Mouse (Mus musculus) MEL-GATA-1-ER (cell line): ENCODE data around the gene Las1l.
"Not testable (repeated sequence)": the region's sequence is repeated elsewhere in the genome, so short reads cannot be mapped to it uniquely, and the experiment has no call there.

ENCODE experiments used
- DNase-seq: peaks from one replicate; pipeline ENCODE4 v3.0.0-alpha.2; 2012; ENCODE audit warnings: low read depth; ENCODE audit errors: extremely low read depth

The Las1l gene

GRCm38 (mm10) chrX:95956497-95957293 lies at the start of gene Las1l:
TSS of gene Las1l (minus strand) at chrX:95956962.
- peak; percentile 98 for DNase-seq

DNA sequence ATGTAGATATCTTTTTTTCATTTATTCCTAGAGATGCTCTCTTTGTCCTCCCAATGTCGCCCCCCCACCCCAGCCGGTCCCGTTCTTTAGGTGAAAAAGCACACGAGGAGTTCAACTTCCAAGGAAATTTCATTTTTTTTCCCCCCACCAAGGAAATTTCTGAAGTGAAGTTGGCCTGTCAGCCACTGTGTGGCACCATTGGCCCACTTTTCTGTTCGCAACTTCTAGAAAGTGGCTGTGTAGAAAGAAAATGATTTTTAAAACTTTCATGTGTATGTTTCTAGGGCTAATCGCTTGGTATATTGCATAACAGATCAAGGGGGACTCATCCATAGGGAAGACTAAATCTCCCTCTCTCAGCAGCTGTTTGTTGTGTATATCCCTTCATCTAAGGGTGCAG lies 49.6 kb upstream of the Las1l start:
- no peak for DNase-seq

GRCm38 (mm10) chrX:95999601-96000000 lies 42.8 kb upstream of the Las1l start:
- no peak for DNase-seq

DNA sequence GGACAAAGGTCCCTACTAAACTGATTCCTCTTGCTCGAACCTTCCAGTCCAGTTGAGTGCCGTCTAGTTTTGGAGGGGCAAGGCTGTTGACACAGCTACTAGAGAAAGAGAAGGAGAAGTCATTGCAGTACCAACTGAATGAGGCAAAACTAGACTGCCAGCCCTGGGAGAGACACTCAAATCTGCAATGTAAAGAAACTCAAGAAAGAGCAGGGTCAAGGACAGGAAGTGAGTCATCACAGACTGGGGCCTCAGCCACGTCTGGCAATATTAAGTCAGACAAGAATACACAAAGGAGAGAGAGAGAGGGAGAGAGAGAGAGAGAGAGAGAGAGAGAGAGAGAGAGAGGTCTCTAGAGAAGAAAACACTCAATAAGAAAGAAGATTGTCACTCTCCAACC lies 36.4 kb upstream of the Las1l start:
- no peak for DNase-seq

DNA sequence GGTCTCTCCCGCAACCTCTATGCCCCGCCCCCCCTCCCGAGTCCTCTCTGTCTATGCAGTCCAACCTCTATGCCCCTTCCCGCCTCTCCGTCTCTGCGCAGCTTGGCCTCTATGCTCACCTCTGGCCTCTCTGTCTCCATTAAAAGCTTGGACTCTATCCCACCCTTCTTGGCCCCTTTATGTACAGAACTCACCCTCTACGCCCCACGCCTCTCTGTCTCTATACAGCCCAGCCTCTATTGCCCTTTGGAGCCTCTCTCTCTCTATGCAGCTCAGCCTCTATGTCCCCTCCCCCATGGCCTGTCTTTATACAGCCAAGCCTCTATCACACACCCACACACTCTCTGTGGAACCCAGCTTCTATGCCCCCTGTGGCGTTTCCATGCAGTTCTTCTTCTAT lies 13.2 kb upstream of the Las1l start:
- DNase-seq, result peak; percentile 9

DNA sequence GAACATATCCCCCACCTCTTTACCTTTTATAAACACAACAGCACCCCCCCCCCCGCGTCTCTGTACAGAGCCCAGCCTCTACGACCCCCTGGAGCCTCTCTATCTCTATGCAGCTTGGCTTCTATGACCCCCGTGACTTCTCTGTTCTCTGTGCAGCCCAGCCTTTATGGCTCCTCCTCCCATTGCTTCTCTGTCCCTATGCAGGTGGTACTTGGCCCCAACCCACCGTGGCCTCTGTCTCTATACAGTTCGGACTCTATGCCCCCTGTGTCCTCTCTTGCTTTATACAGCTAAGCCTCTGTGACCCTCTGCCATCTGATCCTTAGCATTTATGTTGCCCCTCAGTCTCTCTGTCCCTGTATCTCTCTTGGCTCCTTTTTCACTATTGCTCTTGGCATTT lies 12.4 kb upstream of the Las1l start:
- peak; percentile 13 for DNase-seq

DNA sequence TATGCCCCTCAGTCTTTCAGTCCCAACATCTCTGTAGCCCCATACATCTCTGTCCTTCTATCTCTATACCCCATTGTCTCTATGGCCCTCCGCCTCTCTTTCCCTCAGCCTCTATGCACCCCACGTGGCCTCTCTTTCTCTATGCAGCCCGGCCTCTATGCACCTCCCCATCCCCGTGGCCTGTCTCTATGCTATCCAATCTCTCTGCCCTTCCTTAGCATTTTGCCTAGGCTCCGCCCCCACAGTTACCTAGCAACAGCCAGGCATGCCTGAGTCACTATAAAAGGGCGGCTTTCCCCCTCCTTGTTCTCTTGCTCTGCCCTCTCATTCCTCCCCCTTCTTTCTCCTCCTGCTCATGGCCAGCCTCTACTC lies 11.8 kb upstream of the Las1l start:
- peak; percentile 95 for DNase-seq

GRCm38 (mm10) chrX:95967847-95968593 lies 11.3 kb upstream of the Las1l start:
- DNase-seq, result peak; percentile 76

DNA sequence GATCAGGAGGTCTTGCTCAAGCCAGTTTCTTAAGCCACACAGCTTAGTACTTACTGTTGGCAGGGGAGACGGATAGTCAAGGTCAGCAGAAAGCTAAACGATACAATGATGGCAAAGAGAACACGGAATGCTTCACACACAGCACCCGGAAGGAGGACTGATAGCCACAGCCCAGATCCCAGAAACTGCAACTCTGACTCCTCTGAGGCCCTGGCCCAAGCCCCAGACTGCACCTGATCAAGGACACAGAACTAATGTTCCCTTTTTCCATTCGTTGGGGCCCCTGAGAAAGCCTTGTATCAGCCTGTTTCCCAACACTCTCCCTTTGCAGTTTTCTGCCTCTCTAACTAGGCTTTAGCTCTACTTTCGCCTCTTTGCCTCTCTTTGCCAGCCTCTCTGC lies 8.3 kb upstream of the Las1l start:
- no peak for DNase-seq

DNA sequence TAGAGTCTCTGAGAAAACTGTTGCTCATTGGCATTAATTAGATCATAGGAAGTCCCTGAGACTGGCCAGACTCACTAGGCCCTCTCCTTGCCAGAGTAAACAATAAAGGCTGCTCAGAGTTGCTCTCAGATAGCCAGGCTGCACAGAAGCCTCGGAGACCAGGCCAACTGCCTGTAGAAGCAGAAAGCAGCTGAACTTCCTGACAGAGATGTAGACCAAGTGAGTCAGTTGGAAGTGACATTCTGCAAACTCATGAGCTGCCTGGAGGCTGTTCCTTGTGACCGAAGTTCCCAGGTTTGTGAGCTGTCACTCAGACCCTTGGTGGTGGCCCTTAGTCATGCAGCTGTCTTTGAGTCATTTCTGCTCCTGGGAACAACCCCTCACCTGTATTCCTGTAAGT lies 6.6 kb upstream of the Las1l start:
- no peak for DNase-seq

DNA sequence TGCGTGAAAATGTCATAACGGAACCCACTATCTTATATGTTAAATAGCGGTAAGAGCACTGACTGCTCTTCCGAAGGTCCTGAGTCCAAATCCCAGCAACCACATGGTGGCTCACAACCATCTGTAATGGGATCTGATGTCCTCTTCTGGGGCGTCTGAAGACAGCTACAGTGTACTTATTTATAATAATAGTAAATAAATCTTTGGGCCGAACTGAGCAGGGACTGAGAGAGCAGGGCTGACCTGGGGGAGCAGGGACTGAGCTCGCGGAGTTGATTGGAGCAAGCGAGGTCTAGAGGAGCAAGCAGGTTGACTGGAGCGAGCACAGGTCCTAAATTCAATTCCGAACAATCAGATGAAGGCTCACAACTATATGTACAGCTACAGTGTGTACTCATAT lies 699 bp upstream of the Las1l start:
- not testable (repeated sequence) for DNase-seq

GRCm38 (mm10) chrX:95950776-95951175 lies 6.0 kb downstream of the Las1l start:
- DNase-seq, result peak; percentile 25

GRCm38 (mm10) chrX:95948135-95948534 lies 8.6 kb downstream of the Las1l start:
- no peak for DNase-seq

- no peak for DNase-seq
Observed at GRCm38 (mm10) chrX:95945496-95945895, 11.3 kb downstream of the Las1l start.

- DNase-seq, result no peak
Observed at GRCm38 (mm10) chrX:95935481-95935880, 21.3 kb downstream of the Las1l start.

DNA sequence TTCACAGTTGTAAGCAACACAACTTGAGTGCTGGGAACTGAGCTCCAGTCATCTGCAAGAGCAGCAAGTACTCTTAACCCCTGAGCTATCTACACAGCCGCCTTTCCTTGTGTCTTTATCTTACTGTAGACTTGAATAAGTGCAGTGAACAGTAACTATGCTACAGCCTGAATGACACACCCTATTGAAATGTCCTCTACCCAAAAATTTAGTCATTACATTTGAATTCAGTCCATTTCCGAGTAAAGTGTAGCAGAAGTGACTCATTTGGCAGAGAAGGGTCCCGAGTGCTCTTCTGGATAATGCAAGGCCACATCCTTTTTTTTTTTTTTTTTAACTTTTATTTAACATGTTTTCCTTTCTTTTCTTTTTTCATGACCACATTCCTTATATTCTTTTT lies 54.0 kb downstream of the Las1l start:
- no peak for DNase-seq
